Mouse (Mus musculus): ENCODE measurements at regions not wholly inside any gene's neighbourhood (a gene's known extent, or its start where the extent isn't known, plus 50 kb on each side); places are given as distances from the start of the nearest gene placed in this dataset.
A peak's percentile ranks its signal among the peaks of the same experiment; 100 is the strongest.

- no peak for DNase-seq (ENCODE audit: low spot score)
These were observed 96.2 kb downstream of the Hes1 start for GRCm38 (mm10) chr16:30160399-30160798.

DNA sequence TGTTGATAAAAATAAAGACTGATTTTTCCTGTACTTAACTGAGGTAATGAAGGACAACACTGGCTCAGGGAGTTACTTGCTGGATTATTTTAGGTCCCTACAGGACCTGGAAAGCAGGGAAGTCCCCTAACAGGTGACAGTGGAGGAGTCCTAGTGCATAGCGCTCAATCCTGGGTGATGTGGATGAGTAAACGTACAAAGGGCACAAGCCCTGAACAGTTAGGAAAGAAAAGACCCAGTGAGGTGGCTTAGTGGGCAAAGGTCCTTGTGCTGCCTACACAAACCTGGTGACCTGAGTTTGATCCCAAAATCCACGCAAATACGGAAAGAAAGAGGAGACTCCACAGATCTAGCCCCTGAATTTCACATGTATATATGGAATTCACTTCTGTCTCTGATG, 99.1 kb downstream of the Hes1 start:
- DNase-seq (ENCODE audit: low spot score) = no peak

DNA sequence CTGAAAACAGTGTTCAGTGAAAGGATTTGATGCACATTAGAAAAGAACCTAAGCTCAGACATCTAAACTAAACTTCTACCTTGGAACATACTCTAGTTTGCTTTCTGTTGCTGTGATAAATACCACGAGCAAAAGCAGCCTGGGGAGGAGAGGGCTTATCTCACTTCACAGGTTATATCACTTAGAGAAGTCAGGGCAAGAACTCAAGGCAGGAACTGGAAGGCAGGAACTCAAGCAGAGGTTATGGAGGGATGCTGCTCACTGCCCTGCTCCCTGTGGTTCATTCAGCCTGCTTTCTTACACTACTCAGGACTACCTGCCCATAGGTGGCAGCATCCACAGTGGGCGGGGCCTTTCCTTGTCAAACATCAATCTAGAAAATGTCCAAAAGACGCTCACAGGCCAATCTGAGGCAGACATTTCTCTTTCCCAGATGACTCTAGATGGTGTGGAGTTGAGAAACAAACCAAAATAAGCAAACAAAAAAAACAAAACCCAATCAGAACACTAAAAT, 101.5 kb downstream of the Hes1 start:
- no peak for DNase-seq (ENCODE audit: low spot score)

GRCm38 (mm10) chr16:30171381-30172079, 95.8 kb downstream of the Cpn2 start:
- no peak for DNase-seq (ENCODE audit: low spot score)

GRCm38 (mm10) chr16:30172136-30172731, 95.1 kb downstream of the Cpn2 start:
- no peak for DNase-seq (ENCODE audit: low spot score)

GRCm38 (mm10) chr16:30172798-30173202, 94.5 kb downstream of the Cpn2 start:
- no peak for DNase-seq (ENCODE audit: low spot score)

DNA sequence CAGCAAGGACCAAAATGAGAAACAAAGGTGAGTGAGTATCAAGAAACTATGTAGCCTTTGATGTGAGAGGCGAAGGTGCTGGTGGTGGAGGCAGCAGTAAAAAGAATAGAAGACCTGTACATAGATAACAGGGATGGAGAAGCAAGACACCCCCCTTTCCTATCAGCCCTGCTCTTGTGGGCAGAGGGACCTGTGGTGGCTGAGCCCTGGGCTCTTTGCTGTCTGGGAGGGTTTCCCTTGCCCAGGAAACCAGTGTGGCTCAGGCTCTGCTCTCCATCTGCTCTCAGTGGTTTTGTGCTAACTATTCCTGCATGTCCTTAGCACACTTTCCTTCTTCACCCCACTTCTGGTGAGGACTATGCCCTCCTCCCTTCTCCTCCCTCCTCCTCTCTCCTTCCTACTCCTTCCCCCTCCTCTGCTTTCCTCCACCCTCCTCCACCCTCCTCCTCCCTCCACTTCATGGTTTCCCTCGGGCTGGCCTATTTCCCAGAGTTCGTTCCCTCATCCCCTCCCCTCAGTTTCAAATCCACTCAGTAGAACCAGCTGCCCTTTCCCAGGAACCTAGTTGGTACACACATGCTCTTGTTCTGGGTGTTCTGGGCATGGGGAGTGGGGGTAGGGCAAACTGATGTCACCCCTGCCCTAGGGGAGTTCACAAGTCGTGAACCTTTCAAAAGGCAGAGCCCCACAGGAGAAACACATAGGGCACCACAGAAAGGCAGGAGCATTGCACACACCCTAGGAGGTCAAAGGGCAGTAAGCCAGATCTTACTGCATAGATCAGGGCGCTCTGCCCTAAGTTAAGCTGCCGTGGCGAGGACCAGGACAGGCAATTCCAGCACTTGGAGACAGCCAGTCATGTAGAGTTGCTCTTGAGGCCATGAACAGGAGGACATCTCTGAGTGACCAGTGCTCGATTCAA, 93.1 kb downstream of the Cpn2 start:
- DNase-seq (ENCODE audit: low spot score) = no peak

DNA sequence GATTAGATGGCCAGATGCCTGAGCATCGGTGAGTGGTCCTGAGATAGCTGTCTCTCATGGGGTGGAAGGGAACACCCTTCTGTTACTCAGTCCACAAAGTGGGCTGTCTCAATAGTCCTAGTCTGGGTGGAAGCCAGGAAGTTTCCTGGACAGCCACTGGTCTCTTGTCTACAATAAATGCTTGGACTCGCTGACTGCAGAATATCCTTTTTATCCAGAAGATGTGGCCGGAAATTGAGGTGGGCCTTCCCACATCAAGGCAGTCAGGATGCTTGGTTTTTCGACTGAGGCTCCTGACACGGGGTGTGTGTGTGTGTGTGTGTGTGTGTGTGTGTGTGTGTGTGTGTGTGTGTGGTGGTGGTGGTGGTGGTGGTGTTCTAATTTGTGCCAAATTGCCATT, 91.0 kb downstream of the Cpn2 start:
- DNase-seq (ENCODE audit: low spot score) = peak; percentile 51

DNA sequence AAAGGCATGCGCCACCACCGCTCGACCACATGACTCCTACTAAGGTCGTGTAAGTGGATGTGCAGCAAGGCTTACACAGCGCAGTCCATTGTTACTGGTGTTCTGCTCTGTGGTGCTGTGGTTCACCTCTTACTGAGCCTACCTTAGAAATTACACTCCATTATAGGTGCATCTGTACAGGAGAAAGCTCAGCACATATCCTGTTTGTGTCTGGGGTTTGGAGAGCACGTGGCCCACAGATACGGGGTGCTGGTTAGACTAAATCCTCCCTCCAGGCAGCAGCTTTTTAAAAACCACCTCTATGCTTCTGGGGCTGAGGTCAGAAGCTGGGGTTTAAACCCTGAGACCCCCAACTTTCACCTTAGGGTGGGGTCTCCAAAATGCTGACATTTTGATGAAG, 89.5 kb downstream of the Cpn2 start:
- peak; percentile 46 for DNase-seq (ENCODE audit: low spot score)

GRCm38 (mm10) chr16:30178596-30178995, 88.7 kb downstream of the Cpn2 start:
- DNase-seq (ENCODE audit: low spot score) = no peak

GRCm38 (mm10) chr16:30179504-30179976, 87.8 kb downstream of the Cpn2 start:
- no peak for DNase-seq (ENCODE audit: low spot score)

DNA sequence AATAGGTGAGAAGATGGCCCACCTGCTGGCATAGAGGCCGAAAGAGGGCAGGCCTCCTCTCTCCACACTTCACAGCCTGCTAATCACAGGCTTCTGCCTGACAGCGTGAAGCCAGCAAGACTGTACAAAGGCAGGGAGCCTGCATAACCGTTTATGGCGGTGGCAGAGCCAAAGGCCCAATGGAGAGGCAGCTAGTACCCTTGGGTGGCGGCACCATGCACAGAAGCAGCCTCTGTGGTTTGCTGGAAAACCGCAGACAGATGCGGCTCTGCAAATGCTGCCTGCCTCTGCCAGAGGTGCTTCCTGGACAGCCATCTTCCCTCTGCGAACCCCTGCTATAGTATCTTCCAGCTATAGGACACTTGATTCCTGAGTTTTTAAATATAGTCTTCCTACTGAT, 86.2 kb downstream of the Cpn2 start:
- DNase-seq (ENCODE audit: low spot score) = peak; percentile 70

GRCm38 (mm10) chr16:30184591-30185265, 82.6 kb downstream of the Cpn2 start:
- DNase-seq (ENCODE audit: low spot score) = no peak

DNA sequence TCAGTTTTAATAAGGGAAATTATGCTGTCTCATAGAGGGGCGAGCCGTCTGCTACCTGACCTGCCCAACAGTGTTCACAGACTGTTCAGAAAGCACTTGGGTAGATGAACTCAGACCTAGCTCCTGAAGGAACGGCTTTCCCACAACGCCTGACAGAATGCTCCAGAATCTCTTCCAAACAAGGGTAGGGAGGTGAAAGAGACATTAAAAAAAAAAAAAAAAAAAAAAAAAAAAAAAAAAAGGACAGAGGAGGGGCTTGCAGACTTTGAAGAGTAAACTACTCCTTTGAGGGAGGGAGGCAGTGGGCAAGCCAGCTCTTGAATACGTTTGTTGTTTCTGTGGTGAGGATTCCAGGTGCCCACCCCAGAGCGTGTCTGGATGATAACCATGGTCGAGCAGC, 81.6 kb downstream of the Cpn2 start:
- DNase-seq (ENCODE audit: low spot score) = no peak

DNA sequence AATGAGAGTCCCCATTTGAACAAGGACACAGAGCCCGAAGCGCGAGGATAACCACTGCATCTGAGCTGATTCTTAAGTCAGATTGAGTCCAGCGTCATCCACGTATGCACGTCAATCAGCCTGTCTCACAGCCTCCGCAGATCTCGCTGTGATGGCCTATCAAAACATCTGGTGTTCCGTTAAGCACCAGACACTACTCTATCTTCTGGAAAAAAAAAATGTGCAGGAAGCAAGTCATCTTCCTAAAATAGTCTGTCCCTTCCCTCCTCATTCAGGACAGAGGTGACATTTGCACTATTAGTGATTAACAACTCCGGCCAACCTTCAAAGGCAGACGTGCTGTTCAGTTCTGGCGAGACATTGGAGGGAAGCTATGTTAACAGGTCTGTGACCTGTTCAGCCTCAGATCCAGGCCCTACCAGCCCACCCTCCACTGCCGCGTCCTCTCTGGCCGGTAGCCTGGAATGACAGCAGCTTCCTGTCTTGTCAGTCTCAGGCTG, 81.0 kb downstream of the Cpn2 start:
- DNase-seq (ENCODE audit: low spot score) = peak; percentile 20

- DNase-seq (ENCODE audit: low spot score) = no peak
These were observed 80.5 kb downstream of the Cpn2 start for GRCm38 (mm10) chr16:30186701-30187270.

DNA sequence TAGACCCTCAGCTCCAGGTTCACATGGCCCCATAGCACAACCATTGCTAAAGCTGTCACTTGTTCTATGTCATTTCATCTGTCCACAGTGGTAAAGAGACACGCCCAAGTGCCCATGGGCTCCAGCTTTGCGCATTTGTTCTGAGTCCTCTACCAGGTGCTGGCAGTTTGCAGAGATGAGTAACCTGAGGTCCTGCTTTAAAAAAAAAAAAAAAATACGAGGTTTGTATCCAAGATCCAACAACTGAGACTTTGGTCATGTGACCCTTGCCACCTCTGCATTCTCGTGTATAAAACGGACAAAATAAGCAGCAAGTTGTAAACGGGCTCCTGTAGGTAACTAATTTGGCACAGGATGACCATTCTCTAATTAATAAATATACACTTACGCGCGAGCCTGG, 79.9 kb downstream of the Cpn2 start:
- DNase-seq (ENCODE audit: low spot score) = no peak

DNA sequence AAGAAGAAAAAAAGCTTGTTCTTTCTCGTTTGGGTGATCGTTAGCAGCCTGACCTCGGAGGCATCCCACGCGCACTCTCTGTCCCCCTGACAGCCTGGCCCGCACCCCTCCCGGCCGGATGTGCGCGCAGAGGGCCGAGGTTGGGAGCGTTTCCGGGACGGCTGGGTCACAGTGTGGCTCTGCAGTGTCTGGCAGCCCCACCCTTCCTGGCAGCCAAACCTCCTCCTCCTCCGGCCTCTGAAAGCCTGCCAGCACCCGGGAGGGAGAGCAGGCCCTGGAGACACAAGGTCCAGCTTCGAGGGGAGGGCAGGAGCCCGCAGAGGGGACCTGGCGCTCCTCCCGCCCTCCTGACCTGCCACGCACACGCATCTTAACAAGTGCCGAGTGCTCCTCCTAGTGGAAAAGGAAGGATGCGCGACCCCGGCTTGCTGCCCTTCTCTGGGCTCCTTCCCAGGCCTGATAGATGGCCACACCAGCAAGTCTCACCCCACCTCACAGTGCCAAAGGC, 79.3 kb downstream of the Cpn2 start:
- DNase-seq (ENCODE audit: low spot score) = peak; percentile 72

- no peak for DNase-seq (ENCODE audit: low spot score)
These were observed 78.4 kb downstream of the Cpn2 start for GRCm38 (mm10) chr16:30188769-30189430.

- no peak for DNase-seq (ENCODE audit: low spot score)
These were observed 76.9 kb downstream of the Cpn2 start for GRCm38 (mm10) chr16:30190351-30190750.

All from T-cell, adult 2 months (primary cell).